Mouse (Mus musculus) frontal cortex, postnatal 36 days (tissue): ENCODE results near the gene Adal.

ENCODE experiments used
- DNase-seq, 2 experiments: peaks; one replicate each; pipeline ENCODE4 v3.0.0; 2022; ENCODE audit warnings: low spot score in 2 of 2

Adal gene

GRCm38 (mm10) chr2:121178828-121179479 is 38.7 kb downstream of the Adal start:
- no peak for DNase-seq

- DNase-seq = no peak
Measured at GRCm38 (mm10) chr2:121183431-121183830, 43.2 kb downstream of the Adal start.

GRCm38 (mm10) chr2:121184142-121184541 is 43.9 kb downstream of the Adal start:
- DNase-seq = no peak

- DNase-seq = no peak
Measured at GRCm38 (mm10) chr2:121188530-121188929, 48.3 kb downstream of the Adal start.

GRCm38 (mm10) chr2:121195466-121195865 is 55.2 kb downstream of the Adal start:
- DNase-seq = peak in 1 of 2 experiments; percentile 78

GRCm38 (mm10) chr2:121204276-121204675 is 64.0 kb downstream of the Adal start:
- DNase-seq = no peak
